Mouse (Mus musculus) neutrophil, adult 65 days (primary cell): Measurements from ENCODE around the gene Dtx1. TPM values are rescaled to one million over a fixed set of nuclear protein-coding genes. Genes with fewer than 3 reads are reported as not detected.

ENCODE experiments used
- total RNA-seq: library from RNA; stranded (reverse); gene quantifications from 2 replicates; pipeline ENCODE4 v1.2.4, GENCODE M21; 2023

Gene Dtx1
- 0.43 and 0.76 TPM in 2 replicates for total RNA-seq

DNA sequence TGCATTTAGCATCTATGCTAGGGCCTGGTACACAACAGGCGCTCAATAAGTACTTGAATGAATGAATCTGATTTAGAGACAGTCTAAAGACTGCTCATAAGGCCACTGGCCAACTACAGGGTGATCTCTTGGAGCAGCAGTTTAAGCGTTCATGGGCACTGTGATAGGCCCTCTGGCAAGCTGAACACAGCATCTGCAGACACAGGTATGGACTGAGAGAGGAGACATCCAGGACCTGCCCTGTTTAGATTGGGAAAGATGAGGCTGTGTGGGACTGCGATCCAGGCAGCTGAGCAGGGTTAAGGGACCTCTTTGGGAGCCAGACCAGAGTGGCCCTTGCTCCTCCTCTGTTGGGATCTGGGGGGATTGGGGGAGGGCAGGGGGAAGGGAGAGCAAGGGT, at the start of gene Dtx1:
Gene Dtx1, minus strand, starts transcription at position 101 of the 400 bp plus-strand sequence.

GRCm38 (mm10) chr5:120749688-120750087, 38.0 kb upstream of the Dtx1 start, which contains the start of gene Oas2:
Gene Oas2, minus strand, starts transcription at chr5:120749853.

GRCm38 (mm10) chr5:120648569-120649373, 63.0 kb downstream of the Dtx1 start, which contains the start of gene Rasal1:
Gene Rasal1, plus strand, starts transcription at chr5:120648812.

GRCm38 (mm10) chr5:120634131-120634530, 77.6 kb downstream of the Dtx1 start, which contains the start of gene Cfap73:
Gene Cfap73, minus strand, starts transcription at chr5:120634235.

Other genes starting within 250 kb of the Dtx1 start
- 0.27 and 0.63 TPM in 2 replicates for gene Sdsl, start 239.1 kb downstream of the Dtx1 start, total RNA-seq
- not detected in 2 replicates for gene Sds, start 235.4 kb downstream of the Dtx1 start, total RNA-seq
- gene Plbd2, start 208.3 kb downstream of the Dtx1 start, total RNA-seq: 14.1 and 17.7 TPM in 2 replicates
- gene Slc8b1, start 200.8 kb downstream of the Dtx1 start, total RNA-seq: 145 and 150 TPM in 2 replicates
- gene Tpcn1, start 123.3 kb downstream of the Dtx1 start, total RNA-seq: 36.3 and 43.6 TPM in 2 replicates
- gene Iqcd, start 122.9 kb downstream of the Dtx1 start, total RNA-seq: not detected in 2 replicates
- 1.0 and 1.7 TPM in 2 replicates for gene Rita1, start 99.3 kb downstream of the Dtx1 start, total RNA-seq
- 50.8 and 56.9 TPM in 2 replicates for gene Ddx54, start 99.2 kb downstream of the Dtx1 start, total RNA-seq
- gene Cfap73, start 77.7 kb downstream of the Dtx1 start, total RNA-seq: not detected in 2 replicates
- gene Rasal1, start 63.1 kb downstream of the Dtx1 start, total RNA-seq: 0.66 and 1.3 TPM in 2 replicates
- 4.9 and 8.2 TPM in 2 replicates for gene Oas2, start 37.9 kb upstream of the Dtx1 start, total RNA-seq
- gene Oas3, start 65.7 kb upstream of the Dtx1 start, total RNA-seq: 9.8 and 22.2 TPM in 2 replicates
- gene Oas1e, start 83.6 kb upstream of the Dtx1 start, total RNA-seq: not detected in 2 replicates
- gene Oas1c, start 100.6 kb upstream of the Dtx1 start, total RNA-seq: 1.9 and 3.5 TPM in 2 replicates
- gene Oas1f, start 135.4 kb upstream of the Dtx1 start, total RNA-seq: not detected in 2 replicates
- gene Oas1h, start 149.5 kb upstream of the Dtx1 start, total RNA-seq: not detected in 2 replicates
- 0.54 and 1.6 TPM in 2 replicates for gene Oas1g, start 175.7 kb upstream of the Dtx1 start, total RNA-seq
- 2.8 and 10.6 TPM in 2 replicates for gene Oas1a, start 195.6 kb upstream of the Dtx1 start, total RNA-seq
- not detected in 2 replicates for gene Oas1d, start 202.6 kb upstream of the Dtx1 start, total RNA-seq